Mouse (Mus musculus): ENCODE measurements around the gene Cldn20.

DNA sequence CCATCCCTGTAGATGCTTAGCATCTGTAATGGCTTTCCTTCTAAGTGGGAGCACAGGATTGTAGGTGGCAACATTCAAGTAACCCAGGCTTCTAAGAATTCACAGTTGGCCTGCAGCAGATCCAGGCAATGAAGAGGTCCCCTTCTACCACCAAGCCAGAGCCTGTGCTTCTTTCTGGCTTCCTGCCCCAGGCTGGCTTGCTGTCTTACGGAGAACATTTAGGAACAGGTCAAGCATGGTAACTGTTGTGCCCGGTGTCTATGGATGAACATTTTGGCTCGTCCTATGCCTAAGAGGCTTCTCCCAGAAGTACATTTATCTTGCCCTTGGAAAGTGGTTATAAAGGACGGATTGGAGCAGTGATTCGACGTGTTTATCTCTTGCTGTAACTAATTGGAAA lies 40.7 kb upstream of the Cldn20 start:
- TF ChIP-seq FLI1 (IDR thresholded peaks at IDR 0.05; ENCODE audit: low read length) (no peak), GATA1 (IDR thresholded peaks at IDR 0.05; ENCODE audit: borderline replicate concordance, low read length) (no peak)
